Mouse (Mus musculus) embryonic fibroblast, embryonic 13.5 days (primary cell): ENCODE results near the gene E130308A19Rik.

Experiments
- CTCF ChIP-seq: IDR thresholded peaks from 2 replicates; pipeline ENCODE4 v1.5.1; 2011; ENCODE audit warnings: mild to moderate bottlenecking, control low read depth, low read length, moderate library complexity, borderline replicate concordance; ENCODE audit not compliant: insufficient read depth
- POLR2A ChIP-seq: IDR thresholded peaks from 2 replicates; pipeline ENCODE4 v1.6.1; 2011; ENCODE audit warnings: low read depth, mild to moderate bottlenecking, control low read depth, low read length, moderate library complexity

GRCm38 (mm10) chr4:59625998-59626910 is at the start of gene E130308A19Rik:
- TF ChIP-seq POLR2A: peak; percentile 61
- TF ChIP-seq CTCF: no peak
